Mouse (Mus musculus) neural tube, embryonic 15.5 days (tissue): Measurements from ENCODE around the gene Ptcd1. TPM values are rescaled to one million over a fixed set of nuclear protein-coding genes. Genes with fewer than 3 reads are reported as not detected.

ENCODE experiments used
- ATAC-seq: fragments of 200-750 bp; cut with Nextera tagmentation; 2 replicates; pipeline ENCODE4 v1.8.0; 2017; ENCODE audit warnings: mild to moderate bottlenecking, moderate TSS enrichment, moderate library complexity; ENCODE audit not compliant: low FRiP score
- H3K27ac ChIP-seq: fragments of 300-500 bp; sonication (generic); replicated peaks from 2 replicates; pipeline ENCODE4 v1.5.1; 2015; ENCODE audit warnings: mild to moderate bottlenecking, inconsistent platforms
- H3K27me3 ChIP-seq: fragments of 300-500 bp; sonication (generic); replicated peaks from 2 replicates; pipeline ENCODE4 v1.6.1; 2015; ENCODE audit warnings: inconsistent platforms
- H3K36me3 ChIP-seq: fragments of 300-500 bp; sonication (generic); 2 replicates; pipeline ENCODE4 v1.6.1; 2015; ENCODE audit warnings: inconsistent platforms
- H3K4me1 ChIP-seq: fragments of 300-500 bp; sonication (generic); 2 replicates; pipeline ENCODE4 v1.6.1; 2015; ENCODE audit warnings: inconsistent platforms
- H3K4me2 ChIP-seq: fragments of 300-500 bp; sonication (generic); 2 replicates; pipeline ENCODE4 v1.6.1; 2015; ENCODE audit warnings: inconsistent platforms, mild to moderate bottlenecking, moderate library complexity
- H3K4me3 ChIP-seq: fragments of 300-500 bp; sonication (generic); replicated peaks from 2 replicates; pipeline ENCODE4 v1.5.1; 2015; ENCODE audit warnings: mild to moderate bottlenecking, inconsistent platforms
- H3K9ac ChIP-seq: fragments of 300-500 bp; sonication (generic); replicated peaks from 2 replicates; pipeline ENCODE4 v1.6.1; 2015; ENCODE audit warnings: mild to moderate bottlenecking, inconsistent platforms
- H3K9me3 ChIP-seq: fragments of 300-500 bp; sonication (generic); replicated peaks from 2 replicates; pipeline ENCODE4 v1.6.1; 2016; ENCODE audit warnings: inconsistent platforms
- WGBS: fragments of 180-500 bp; shearing (Covaris S2); methylation state at CpG from one replicate; pipeline ENCODE4 v1.1.7; 2015; ENCODE audit warnings: mixed read lengths; 5-methylcytosine and 5-hydroxymethylcytosine counted together
- polyA plus RNA-seq: library from polyadenylated mRNA; unstranded; fragments of >200 nt; fragmentation: Nextera tagmentation; extraction: Ambion mirVana; gene quantifications from 2 replicates; pipeline ENCODE4 v1.2.1, GENCODE M21; 2015

The Ptcd1 gene
- polyA plus RNA-seq, 1 experiment from 2014 or later, result 21.2 TPM

- H3K36me3 ChIP-seq, result peaks cover 65% of the 10 kb centered on the region
- WGBS, result 94% methylated on average over 9 of the region's 9 CpGs
- no peaks in the 10 kb centered on the region for H3K27me3 ChIP-seq
- H3K4me1 ChIP-seq, result no peaks in the 10 kb centered on the region
- H3K4me3 ChIP-seq, result no peak overlapping the region
- no peak overlapping the region for H3K27ac ChIP-seq
- no peak overlapping the region for H3K9ac ChIP-seq
- no peak overlapping the region for H3K4me2 ChIP-seq
- H3K9me3 ChIP-seq, result no peaks in the 10 kb centered on the region
- ATAC-seq, result no peak
Observed at GRCm38 (mm10) chr5:145126580-145126979, 40.3 kb downstream of the Ptcd1 start.

- no peak overlapping the region for H3K4me2 ChIP-seq
- no peak overlapping the region for H3K4me3 ChIP-seq
- no peaks in the 10 kb centered on the region for H3K9me3 ChIP-seq
- no peaks in the 10 kb centered on the region for H3K4me1 ChIP-seq
- peaks cover 38% of the 10 kb centered on the region for H3K36me3 ChIP-seq
- no peak overlapping the region for H3K9ac ChIP-seq
- no peak overlapping the region for H3K27ac ChIP-seq
- no peaks in the 10 kb centered on the region for H3K27me3 ChIP-seq
- 96% methylated on average over 19 of the region's 19 CpGs for WGBS
- ATAC-seq, result no peak
Observed at GRCm38 (mm10) chr5:145123396-145123795, 43.5 kb downstream of the Ptcd1 start.

GRCm38 (mm10) chr5:145120921-145121320 is 46.0 kb downstream of the Ptcd1 start:
- no peak overlapping the region for H3K9ac ChIP-seq
- 0 out of 2 replicates have a peak, but pooled peaks cover 3% of the 10 kb centered on the region for H3K4me1 ChIP-seq
- H3K4me2 ChIP-seq, result no peak overlapping the region
- H3K4me3 ChIP-seq, result no peak overlapping the region
- H3K27me3 ChIP-seq, result 0 out of 2 replicates have a peak, but pooled peaks cover 5% of the 10 kb centered on the region
- 78% methylated on average over 7 of the region's 7 CpGs for WGBS
- no peaks in the 10 kb centered on the region for H3K9me3 ChIP-seq
- peaks cover 18% of the 10 kb centered on the region for H3K36me3 ChIP-seq
- H3K27ac ChIP-seq, result no peak overlapping the region
- ATAC-seq, result no peak

- 94% methylated on average over 2 of the region's 2 CpGs for WGBS
- H3K9me3 ChIP-seq, result no peaks in the 10 kb centered on the region
- no peak for ATAC-seq
Observed at GRCm38 (mm10) chr5:145119385-145119784, 47.5 kb downstream of the Ptcd1 start.

GRCm38 (mm10) chr5:145118461-145118860 is 48.4 kb downstream of the Ptcd1 start:
- peaks cover 17% of the 10 kb centered on the region for H3K4me1 ChIP-seq
- ATAC-seq, result no peak
- no peak overlapping the region for H3K9ac ChIP-seq
- no peaks in the 10 kb centered on the region for H3K36me3 ChIP-seq
- no peak overlapping the region for H3K27ac ChIP-seq
- no peak overlapping the region for H3K4me2 ChIP-seq
- H3K9me3 ChIP-seq, result no peaks in the 10 kb centered on the region
- H3K4me3 ChIP-seq, result no peak overlapping the region
- H3K27me3 ChIP-seq, result peaks cover 19% of the 10 kb centered on the region
- 86% methylated on average over 5 of the region's 5 CpGs for WGBS

More at GRCm38 (mm10) chr5:145119385-145119784, 47.5 kb downstream of the Ptcd1 start:
- Histone ChIP-seq H3K36me3 (peaks cover 8% of the 10 kb centered on the region; the same call in 1 of the 2 replicates), H3K27ac (no peak overlapping the region), H3K4me3 (no peak overlapping the region), H3K4me1 (peaks cover 11% of the 10 kb centered on the region), H3K9ac (no peak overlapping the region), H3K27me3 (peaks cover 10% of the 10 kb centered on the region; the same call in 1 of the 2 replicates), H3K4me2 (no peak overlapping the region)

- Histone ChIP-seq H3K9me3 (no peaks in the 10 kb centered on the region), H3K27ac (no peak overlapping the region), H3K4me2 (no peak overlapping the region), H3K36me3 (no peaks in the 10 kb centered on the region), H3K4me1 (peaks cover 17% of the 10 kb centered on the region), H3K27me3 (peaks cover 20% of the 10 kb centered on the region), H3K9ac (no peak overlapping the region), H3K4me3 (no peak overlapping the region)
- no peak for ATAC-seq
- 67% methylated on average over 6 of the region's 6 CpGs for WGBS
Observed at GRCm38 (mm10) chr5:145118005-145118404, 48.9 kb downstream of the Ptcd1 start.

GRCm38 (mm10) chr5:145116916-145117315 is 50.0 kb downstream of the Ptcd1 start:
- ATAC-seq, result no peak
- no peaks in the 10 kb centered on the region for H3K36me3 ChIP-seq
- H3K27ac ChIP-seq, result peak overlapping the region; percentile 23; the same call in 1 of the 2 replicates
- peaks cover 20% of the 10 kb centered on the region for H3K27me3 ChIP-seq
- H3K4me1 ChIP-seq, result peaks cover 17% of the 10 kb centered on the region
- no peak overlapping the region for H3K4me3 ChIP-seq
- H3K9me3 ChIP-seq, result no peaks in the 10 kb centered on the region
- H3K9ac ChIP-seq, result no peak overlapping the region
- 52% methylated on average over 10 of the region's 10 CpGs for WGBS
- H3K4me2 ChIP-seq, result peak overlapping the region; percentile 15

GRCm38 (mm10) chr5:145116316-145116715 is 50.6 kb downstream of the Ptcd1 start:
- Histone ChIP-seq H3K27me3 (peaks cover 20% of the 10 kb centered on the region), H3K9me3 (no peaks in the 10 kb centered on the region), H3K27ac (peak overlapping the region; percentile 43; the same call in 1 of the 2 replicates), H3K36me3 (0 out of 2 replicates have a peak, but pooled peaks cover under 1% of the 10 kb centered on the region), H3K4me1 (peaks cover 17% of the 10 kb centered on the region), H3K9ac (no peak overlapping the region), H3K4me2 (peak overlapping the region; percentile 60), H3K4me3 (no peak overlapping the region)
- 47% methylated on average over 4 of the region's 4 CpGs for WGBS
- ATAC-seq, result no peak

- Histone ChIP-seq H3K4me2 (peak overlapping the region; percentile 60), H3K4me1 (peaks cover 17% of the 10 kb centered on the region), H3K27ac (peak overlapping the region; percentile 43; the same call in 1 of the 2 replicates), H3K9ac (no peak overlapping the region), H3K27me3 (peaks cover 20% of the 10 kb centered on the region), H3K4me3 (no peak overlapping the region), H3K9me3 (no peaks in the 10 kb centered on the region), H3K36me3 (0 out of 2 replicates have a peak, but pooled peaks cover 6% of the 10 kb centered on the region)
- WGBS, result 93% methylated on average over 5 of the region's 5 CpGs
- ATAC-seq, result no peak
Observed at GRCm38 (mm10) chr5:145115736-145116135, 51.2 kb downstream of the Ptcd1 start.

- Histone ChIP-seq H3K9me3 (no peaks in the 10 kb centered on the region), H3K36me3 (peaks cover 15% of the 10 kb centered on the region), H3K27me3 (peaks cover 20% of the 10 kb centered on the region), H3K4me3 (peak overlapping the region; percentile 41), H3K9ac (peak overlapping the region; percentile 36), H3K4me1 (peaks cover 17% of the 10 kb centered on the region), H3K4me2 (peak overlapping the region; percentile 60), H3K27ac (no peak overlapping the region)
- 15% methylated on average over 40 of the region's 40 CpGs for WGBS
- no peak for ATAC-seq
Observed at GRCm38 (mm10) chr5:145114606-145115473, 52.1 kb downstream of the Ptcd1 start.

- H3K4me2 ChIP-seq, result peak within 1 kb of the TSS; percentile 60
- WGBS, result under 1% methylated on average over 51 of the region's 53 CpGs
- no peak within 1 kb of the TSS for H3K27ac ChIP-seq
- H3K4me3 ChIP-seq, result peak within 1 kb of the TSS; percentile 41
- ATAC-seq, result peak; percentile 45; the same call in 1 of the 2 replicates
- H3K36me3 ChIP-seq, result peaks cover 22% of the 10 kb centered on the region
- H3K4me1 ChIP-seq, result peaks cover 17% of the 10 kb centered on the region
- H3K9me3 ChIP-seq, result no peaks in the 10 kb centered on the region
- peaks cover 20% of the 10 kb centered on the region for H3K27me3 ChIP-seq
- H3K9ac ChIP-seq, result peak within 1 kb of the TSS; percentile 36
Observed at GRCm38 (mm10) chr5:145114071-145114605, 52.8 kb downstream of the Ptcd1 start, which contains the start of gene Arpc1b. TSS of gene Arpc1b (plus strand) at chr5:145114215.
